Mouse (Mus musculus): ENCODE data around the gene Zfp637.
A peak's percentile ranks its signal among the peaks of the same experiment; 100 is the strongest.
"Not testable (repeated sequence)": the region's sequence is repeated elsewhere in the genome, so short reads cannot be mapped to it uniquely, and the experiment has no call there.

Zfp637 gene

DNA sequence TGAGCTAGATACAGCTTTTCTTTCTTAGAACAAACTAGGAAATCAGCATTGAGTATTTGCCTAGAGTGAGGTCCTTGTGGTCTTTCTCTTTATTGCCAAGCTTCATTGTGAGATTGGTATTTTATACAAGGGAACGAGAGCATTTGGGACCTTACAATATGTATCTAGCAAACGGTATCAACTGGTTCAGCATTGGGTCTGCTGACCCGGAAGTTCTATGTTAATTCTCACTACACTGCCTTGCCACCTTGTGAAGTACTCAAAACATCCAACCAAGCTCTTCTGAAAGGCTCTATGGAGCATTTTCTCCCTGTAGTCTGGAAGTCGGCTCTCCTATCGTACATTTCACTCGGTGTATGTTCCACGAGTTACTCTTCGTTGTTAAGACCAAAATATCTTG lies 22.8 kb downstream of the Zfp637 start:
- no peak for DNase-seq (ENCODE audit: low read depth)

DNA sequence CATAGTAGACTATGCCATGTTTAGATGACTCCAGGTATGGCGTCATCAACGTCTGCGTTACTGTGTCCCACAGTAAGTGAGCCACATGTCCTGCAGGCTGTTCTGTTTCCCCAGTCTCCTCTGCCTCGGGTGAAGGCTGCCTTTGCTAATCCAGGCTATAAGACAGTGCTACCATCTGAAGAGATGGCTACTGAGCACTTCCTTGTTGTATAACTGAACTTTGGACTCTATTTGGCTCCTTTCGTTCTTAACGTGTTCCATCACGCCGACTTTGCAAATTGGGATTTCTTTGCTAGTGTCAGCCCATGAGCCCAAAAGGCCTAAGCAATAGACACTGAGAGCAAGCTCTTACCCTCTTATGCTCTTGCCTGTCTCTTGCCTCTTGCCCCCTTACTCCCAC lies 27.2 kb downstream of the Zfp637 start:
- no peak for DNase-seq (ENCODE audit: low read depth)

DNA sequence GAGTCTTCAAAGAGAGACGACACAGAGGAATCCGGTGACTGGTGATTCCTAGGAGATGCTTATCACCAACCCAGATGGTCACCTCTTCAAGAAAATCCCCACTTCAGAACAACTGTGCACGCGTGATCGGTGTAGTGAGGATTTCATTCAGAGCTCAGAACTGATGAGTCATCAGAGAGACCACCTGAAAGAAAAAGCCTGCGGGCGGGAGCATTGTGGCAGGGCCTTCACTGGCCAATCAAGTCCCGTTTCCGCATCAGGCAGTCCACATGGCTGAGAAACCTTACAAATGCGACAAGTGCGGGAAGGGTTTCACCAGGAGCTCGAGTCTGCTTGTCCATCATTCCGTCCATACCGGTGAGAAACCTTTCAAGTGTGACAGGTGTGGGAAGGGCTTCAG lies 30.1 kb downstream of the Zfp637 start:
- DNase-seq (ENCODE audit: low read depth) = no peak

DNA sequence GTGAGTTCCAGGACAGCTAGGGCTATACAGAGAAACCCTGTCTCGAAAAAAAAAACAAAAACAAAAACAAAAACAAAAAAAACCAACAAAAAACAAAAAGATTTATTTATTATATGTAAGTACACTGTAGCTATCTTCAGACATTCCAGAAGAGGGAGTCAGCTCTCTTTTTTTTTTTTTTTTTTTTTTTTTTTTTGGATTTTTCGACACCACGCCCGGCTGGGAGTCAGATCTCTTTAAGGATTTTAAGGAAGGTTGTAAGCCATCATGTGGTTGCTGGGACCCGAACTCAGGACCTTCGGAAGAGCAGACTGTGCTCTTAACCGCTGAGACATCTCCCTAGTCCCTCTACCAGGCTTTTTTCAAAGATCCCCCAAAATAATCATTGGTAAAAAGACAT lies 32.5 kb downstream of the Zfp637 start:
- not testable (repeated sequence) for DNase-seq (ENCODE audit: low read depth)

DNA sequence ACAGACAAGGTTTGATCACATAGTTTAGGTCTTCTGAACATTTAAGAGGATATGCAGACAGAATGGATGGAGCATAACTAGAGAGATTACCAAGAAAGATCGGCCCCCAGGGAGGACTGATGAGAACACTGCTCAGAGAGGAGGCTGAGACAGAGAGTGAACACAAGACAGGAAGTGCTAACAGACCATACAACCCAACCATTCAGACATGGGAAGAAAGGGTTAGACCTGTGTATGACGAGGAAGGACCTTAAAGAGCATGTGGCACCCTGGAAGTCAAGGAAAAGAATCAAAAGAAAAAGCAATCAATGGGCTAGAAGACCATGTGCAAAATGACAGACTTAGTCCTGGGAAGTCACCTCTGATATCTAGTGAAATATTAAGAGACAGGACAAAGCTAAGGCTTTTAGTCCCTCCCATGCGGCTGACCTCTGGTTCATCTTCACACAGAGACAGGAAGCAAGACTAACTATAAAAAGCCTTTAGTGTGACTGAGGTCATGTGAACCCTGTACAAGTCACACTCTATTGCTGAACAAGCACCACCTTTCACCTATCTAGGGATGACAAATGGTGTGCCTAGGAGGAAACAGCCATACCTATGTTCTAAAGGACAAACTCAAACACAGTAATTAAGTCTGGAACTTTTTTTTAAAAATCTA lies 33.8 kb downstream of the Zfp637 start:
- peak; percentile 54 for DNase-seq (ENCODE audit: low read depth)

DNA sequence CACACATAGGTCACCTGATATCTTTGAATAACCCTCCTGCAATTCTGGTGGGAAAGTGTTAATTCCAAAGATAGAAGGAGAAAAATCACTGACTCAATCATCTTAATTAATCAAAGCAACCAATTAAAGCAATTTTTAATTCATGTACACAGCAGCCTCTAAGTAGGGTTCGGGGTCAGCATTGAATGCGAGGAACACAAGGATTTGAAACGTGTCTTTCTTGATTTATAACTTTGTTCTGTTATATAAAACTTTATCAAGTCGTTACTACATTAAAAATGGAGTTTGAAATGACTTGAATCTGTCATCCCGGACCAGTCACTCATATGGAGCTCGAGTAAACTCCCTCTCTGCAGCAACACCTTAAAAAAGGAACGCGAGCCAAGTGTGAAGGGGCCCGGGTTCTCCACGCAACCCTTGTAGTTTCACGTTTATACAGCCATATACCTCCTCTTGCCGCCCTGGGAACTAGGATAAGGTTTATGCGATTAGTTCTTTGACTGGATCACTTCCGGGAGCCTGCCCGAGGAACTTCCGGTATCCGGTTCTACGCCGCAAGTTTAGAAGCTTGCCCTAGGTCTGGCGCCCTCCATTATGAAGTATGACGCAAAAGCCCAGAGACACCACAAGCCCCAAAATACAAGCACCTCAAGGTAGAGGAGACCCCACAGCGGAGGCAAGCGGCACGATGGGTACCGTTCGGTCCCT lies 37.9 kb downstream of the Zfp637 start:
- DNase-seq (ENCODE audit: low read depth) = peak; percentile 97

DNA sequence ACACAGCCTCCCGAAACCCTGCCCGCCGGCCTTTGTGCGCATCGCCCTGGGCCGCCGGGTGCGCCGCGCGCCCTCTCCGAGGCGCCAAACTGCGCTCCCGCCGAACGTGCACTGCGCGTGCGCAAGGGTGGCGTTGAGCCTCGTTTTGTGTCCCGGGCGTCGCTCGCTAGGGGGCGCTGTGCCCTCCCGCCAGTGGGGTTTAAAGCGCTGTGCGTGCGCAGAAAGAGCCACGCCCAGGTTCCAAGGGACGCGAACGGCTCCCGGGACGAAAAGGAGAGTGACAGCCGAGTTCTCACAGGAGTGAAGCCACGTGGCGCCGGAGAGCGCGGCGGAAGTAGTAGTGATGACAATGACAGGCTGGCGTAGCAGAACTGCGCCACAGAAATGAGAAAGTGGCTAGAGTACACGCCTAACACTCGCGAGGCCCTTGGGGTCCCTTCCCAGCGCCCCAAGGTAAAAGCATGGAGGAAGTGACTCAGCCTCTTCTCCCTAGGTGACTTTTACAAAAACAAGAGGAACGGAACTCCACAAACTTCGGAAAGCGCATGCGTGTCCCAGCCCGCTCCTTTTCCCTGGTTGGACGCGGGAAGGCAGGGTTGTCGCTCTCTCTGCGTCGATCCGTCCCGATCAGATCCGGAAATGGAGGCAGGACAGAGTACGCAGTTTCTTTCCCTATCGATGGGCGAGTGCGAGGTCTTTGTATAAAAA lies 38.6 kb downstream of the Zfp637 start:
- peak; percentile 100 for DNase-seq (ENCODE audit: low read depth)

DNA sequence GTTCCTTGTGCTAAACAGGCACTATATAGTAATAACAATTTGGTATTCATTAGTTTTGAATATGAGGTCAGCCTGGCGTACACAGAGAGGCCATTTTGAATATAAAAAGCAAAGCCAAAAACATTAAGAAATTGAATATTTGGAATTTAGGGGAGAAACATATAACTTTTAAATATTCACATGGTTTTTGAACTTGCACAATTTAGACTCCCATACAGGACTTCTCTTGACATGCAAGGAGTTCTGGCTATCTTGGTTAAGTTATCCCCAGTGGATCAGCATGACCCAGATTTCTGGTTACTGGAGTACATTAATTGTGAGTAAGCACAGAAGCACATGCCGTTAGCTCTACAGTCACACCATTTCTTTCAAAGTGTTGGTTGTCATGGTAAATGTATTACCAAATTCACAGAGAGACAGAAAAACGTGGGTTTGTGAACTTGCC lies 39.4 kb downstream of the Zfp637 start:
- peak; percentile 65 for DNase-seq (ENCODE audit: low read depth)

DNA sequence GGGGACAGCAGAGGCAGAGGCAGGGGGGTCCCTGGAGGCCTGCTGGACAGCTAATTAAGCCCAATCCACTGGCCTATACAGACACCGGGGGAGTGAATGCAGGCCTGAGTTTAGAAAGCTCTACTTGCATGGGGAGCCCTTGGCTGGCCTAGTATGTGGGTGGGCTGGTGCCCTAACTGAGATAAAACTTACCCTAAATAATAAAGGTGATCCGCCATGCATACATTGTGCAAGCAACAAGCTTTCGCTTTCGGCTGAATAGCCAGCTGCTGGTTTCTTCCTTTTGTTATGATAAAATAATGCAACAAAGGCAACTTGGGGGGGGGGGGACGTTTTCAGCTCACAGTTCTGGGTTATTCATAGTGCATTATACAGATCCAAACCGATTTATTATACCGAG lies 40.2 kb downstream of the Zfp637 start:
- peak; percentile 44 for DNase-seq (ENCODE audit: low read depth)

DNA sequence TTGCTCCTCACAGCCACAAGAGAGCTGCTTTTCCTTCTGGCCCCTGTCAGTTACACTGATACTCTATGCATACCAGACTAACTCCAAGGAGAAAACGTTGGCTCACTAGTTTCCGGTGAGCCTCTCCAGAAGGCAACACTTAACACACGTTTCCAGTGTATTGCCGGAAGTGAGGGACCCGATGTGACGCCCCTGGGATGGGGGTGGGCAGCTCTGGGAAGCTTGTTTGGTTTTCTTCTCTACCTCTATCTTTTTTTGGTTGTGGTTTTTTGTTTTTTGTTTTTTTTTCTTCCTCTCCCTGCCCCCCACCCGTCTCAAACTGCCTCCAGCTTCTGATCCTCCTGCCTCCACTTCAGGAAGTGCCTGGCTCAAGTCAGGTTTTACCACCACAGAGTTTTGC lies 41.0 kb downstream of the Zfp637 start:
- peak; percentile 78 for DNase-seq (ENCODE audit: low read depth)

DNA sequence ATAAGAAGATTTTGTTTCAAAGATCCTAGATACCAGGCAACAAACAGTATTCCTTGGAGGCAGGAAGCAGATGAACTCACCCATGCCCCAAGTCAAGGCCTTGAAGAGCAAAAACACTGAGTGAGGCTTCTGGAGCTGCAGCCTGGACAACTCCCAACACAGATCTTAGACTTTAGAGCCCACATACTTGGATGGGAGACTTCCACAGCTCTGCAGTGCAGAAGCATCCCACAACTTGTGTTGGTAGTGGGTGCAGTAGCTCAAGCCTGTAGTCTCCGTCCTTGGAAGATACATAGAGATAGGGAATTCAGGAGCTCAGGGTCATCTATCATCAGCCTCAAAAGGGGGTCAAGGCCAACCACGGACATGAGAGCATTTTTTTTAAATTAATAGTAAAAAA lies 45.0 kb downstream of the Zfp637 start:
- no peak for DNase-seq (ENCODE audit: low read depth)

DNA sequence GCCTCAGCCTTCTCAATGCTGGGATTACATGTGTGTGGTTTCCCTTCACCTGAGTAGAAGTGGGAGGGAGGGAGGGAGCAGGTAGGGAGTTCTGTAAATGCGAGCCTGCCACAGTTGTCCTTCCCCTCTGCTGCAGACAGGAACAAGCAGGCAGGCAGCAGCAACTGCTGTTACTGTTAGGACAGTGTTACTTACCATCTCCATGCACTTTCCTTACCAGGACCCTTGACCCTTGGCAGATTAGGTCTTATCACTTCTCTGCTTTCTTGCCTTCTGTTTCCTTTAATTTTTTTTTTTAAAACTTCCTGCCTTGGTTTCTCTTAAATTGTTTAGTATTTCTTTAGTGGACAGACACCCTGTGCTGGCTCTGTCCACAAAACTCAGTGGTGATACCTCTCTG lies 47.1 kb downstream of the Zfp637 start:
- DNase-seq (ENCODE audit: low read depth) = no peak

DNA sequence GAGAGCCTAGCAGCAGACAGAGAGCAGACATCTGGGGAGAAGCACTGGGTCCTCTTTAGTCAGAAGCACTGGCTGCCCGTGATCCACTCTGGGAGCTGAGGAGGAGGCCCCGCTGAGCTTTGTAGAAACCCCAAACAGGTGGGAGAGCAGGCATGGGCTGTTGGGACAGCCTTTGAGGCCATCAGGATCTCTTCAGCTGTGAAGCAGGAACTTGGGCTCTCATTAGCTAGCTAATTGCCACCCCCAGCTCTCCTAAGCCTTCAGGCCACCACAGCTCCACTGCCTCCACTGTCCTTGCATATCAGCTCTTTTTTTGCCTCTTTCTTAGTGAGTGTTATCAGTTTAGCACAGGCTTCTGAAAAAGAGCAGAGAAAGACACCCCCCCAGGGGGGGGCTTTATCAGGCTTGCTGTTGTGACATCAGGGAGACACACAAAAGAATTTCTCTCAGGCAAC lies 47.7 kb downstream of the Zfp637 start:
- DNase-seq (ENCODE audit: low read depth) = no peak

DNA sequence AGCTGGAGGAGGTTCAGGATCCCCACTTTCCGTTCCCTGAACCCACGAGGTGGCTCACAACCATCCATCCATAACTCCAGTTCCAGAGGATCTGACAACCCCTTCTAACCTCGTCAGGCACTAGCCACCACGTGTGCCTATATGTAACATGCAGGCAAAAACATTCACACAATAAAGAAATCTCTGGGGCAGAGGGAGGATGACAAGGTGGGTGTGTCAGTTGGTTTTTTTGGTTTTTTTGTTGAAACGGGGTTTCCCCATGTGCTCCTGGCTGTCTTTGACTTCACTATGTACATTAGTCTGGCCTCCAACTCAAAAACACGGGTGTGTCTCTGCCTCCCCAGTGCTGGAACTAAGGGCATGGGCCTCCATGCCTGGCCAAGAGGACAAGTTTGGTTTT lies 49.3 kb downstream of the Zfp637 start:
- DNase-seq (ENCODE audit: low read depth) = peak; percentile 90

DNA sequence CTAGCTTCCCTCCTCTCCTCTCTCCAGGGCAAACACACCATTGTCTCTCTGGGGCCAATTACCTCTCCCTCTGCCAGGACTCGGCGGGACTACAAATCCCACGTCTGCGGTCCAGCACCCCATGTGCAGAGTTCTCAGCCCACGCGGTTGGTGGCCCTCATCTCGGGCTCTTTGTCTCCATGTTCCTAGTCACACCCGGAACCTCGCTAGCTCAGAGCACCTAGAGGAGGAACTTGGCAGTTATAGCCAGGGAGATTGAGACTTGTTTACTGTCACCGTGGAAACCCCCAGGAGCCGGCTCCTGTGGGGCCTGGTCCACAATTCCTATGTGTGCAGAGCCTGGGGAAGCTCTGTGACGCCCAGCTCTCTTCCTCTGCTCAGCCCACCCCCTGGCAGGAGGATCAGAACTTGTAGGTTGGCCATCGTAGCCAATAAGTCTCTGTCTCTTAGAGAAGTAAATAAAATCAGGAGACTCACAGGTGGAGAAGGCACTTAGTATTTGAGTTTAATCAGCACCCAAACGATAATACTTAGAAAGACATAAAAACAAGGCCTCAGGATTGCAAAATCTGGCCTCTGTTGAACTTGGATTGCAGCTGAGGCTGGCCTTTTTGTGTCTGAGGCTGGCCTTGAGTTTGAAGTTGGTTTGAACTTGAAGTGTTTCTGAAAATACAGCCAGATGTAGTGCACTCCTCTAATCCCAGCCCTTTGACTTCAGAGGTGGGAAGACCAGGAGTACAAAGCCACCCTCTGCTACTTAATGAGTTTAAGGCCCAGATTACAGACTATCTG lies 50.6 kb downstream of the Zfp637 start:
- peak; percentile 70 for DNase-seq (ENCODE audit: low read depth)

DNA sequence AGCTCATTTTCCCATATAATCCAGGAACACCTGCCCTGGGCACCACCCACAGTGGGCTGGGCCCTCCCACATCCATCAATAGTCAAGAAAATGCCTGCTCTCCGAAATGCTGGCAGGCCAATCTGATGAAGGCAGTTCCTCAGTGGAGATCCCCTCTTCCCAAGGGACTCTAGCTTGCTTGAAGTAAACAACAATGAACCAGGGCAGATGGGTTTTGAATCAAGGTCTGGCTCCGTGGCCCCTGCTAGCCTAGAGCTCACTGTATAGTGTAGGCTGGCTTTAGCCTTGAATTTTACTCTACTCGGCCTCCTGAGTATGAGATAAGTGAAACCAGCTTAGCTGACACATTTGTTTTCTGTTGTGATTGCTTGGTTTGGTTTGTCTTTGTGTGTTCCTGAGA lies 51.4 kb downstream of the Zfp637 start:
- peak; percentile 37 for DNase-seq (ENCODE audit: low read depth)

DNA sequence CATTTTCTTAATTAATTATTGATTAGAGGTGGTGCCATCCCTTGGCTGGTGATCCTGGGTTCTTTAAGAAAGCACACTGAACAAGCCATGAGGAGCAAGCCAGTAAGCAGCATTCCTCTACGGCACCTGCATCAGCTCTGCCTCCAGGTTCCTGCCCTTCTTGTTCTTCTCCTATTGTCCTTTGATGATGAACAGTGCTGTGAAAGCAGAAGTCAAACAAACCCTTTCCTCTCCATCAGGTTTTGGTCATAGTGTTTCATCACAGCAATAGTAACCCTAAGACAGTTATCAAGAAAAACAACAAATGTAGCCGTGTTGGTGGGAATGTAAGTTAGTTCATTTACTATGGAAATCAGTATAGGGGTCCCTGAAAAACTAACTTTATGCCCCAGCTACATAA lies 52.5 kb downstream of the Zfp637 start:
- DNase-seq (ENCODE audit: low read depth) = no peak
